8 mouse cellular contexts compared by ENCODE assay signal in the genomic region with DNA sequence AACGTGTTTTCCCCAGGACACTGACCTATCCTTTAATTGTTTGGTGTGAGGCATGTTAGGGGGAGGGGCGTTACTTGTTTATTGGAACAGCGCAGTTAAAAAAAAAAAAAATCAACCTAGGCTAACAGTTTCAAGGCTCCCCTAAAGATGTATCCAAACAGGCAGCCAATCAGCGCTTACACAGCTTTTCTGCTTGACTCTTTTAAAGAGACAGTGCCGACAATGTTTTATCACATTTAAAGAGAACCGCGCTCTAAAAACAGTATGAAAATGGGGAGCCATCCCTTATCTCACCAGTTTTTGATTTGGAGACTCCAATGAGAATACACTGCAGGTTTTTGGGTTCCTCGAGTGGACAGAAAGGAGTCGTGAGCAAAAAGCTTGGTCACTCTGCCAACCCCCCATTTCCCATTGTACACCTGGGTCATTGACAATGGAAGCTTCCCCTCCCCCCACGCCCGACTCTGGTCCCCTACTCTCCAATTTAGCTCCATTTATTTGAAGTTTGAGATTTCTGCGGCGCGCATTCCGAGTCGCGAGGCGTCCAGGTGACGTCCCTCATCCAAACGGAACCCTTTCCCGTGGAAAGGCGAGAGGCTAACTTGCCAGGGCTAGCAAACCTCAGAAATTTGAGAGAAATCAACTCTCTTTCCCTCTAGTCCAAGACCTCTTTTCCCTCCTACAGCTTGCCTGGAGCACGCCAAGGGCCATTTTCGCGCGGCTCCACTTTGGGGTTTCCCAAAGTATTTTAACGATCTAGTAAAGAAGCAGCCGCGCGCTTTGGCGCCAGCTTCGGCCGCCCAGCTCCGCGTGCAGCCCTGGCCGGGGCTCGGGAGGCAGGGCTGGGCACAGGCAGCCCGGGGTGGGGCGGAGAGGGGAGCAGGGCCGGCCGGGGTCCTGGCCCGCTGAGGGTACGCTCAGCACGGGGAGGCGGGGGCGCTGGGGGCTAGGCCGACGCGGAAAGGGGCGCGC. TPM values are rescaled to one million over a fixed set of nuclear protein-coding genes. Genes with fewer than 3 reads are reported as not detected.
DNase-seq lines count a peak whose midpoint lies in the region; ATAC-seq and TF ChIP-seq lines count a peak whose summit lies in the region.

A gene (plus strand): TSS at position 501 of the 972 bp plus-strand sequence.

- peaks cover 51% of the 10 kb centered on the region for H3K4me1 ChIP-seq in hindbrain, embryonic 14.5 days (replicated peaks; ENCODE audit: control insufficient read depth, insufficient read depth, low read length)

- ATAC-seq in Patski: peak; percentile 24
- ATAC-seq in hindbrain, embryonic 14.5 days (ENCODE audit: low FRiP score): peak; percentile 52

- H3K4me3 ChIP-seq in hindbrain, embryonic 14.5 days (replicated peaks; ENCODE audit: low read length): peak within 1 kb of the TSS; percentile 76

- peak within 1 kb of the TSS; percentile 100 for H3K27ac ChIP-seq in hindbrain, embryonic 14.5 days

- H3K9ac ChIP-seq in hindbrain, embryonic 14.5 days: peak within 1 kb of the TSS; percentile 98

- H3K4me2 ChIP-seq in hindbrain, embryonic 14.5 days (replicated peaks): peak within 1 kb of the TSS; percentile 66

- no peak for TF ChIP-seq CTCF in Patski (IDR thresholded peaks at IDR 0.05)

- peak; percentile 68 for DNase-seq in Patski (ENCODE audit: low read depth, low spot score)
- DNase-seq in cerebellum, adult 9-11 months: peak; percentile 88
- DNase-seq in frontal cortex, postnatal 36 days (ENCODE audit: low spot score in 2 of 2): peak; percentile 57 to 73
- DNase-seq in hindbrain, embryonic 14.5 days (ENCODE audit: low spot score): peak; percentile 93
- DNase-seq in left cerebral cortex, adult 11 months (ENCODE audit: low spot score): peak; percentile 76
- peak; percentile 93 for DNase-seq in lung, postnatal 36 days
- peak; percentile 96 for DNase-seq in retina, postnatal 1 day
- peak; percentile 84 for DNase-seq in thymus, postnatal 4 days

- WGBS in hindbrain, embryonic 14.5 days: under 1% methylated on average over 50 of the region's 51 CpGs

- H3K36me3 ChIP-seq in hindbrain, embryonic 14.5 days (replicated peaks; ENCODE audit: control insufficient read depth, insufficient read depth): peaks cover 17% of the 10 kb centered on the region

- in situ Hi-C loops in Patski (cut with MboI; ENCODE audit: low pct_unique_long_range_greater_than_20kb): loop anchor here (10.0 kb wide), 1 partner anchor 254 kb away; no protein-coding TSS in a partner anchor

- no peaks in the 10 kb centered on the region for H3K27me3 ChIP-seq in Patski
- H3K27me3 ChIP-seq in hindbrain, embryonic 14.5 days (ENCODE audit: control insufficient read depth, insufficient read depth, low read length): no peaks in the 10 kb centered on the region

- POLR2A ChIA-PET in Patski (lab: Charles Lee): interaction anchor here (0.6 to 1.8 kb wide), 7 partner anchors 13 to 226 kb away, joined by 3 to 9 read pairs (median 5); no protein-coding TSS in a partner anchor

- H3K9me3 ChIP-seq in hindbrain, embryonic 14.5 days (ENCODE audit: control insufficient read depth, low read length): no peaks in the 10 kb centered on the region

- CTCF ChIA-PET in Patski (lab: Charles Lee): interaction anchor here (0.7 to 2.4 kb wide), 7 partner anchors 67 to 254 kb away, joined by 3 to 7 read pairs (median 3); no protein-coding TSS in a partner anchor

RNA-seq across cellular contexts. Expression of the gene that starts here (rescaled TPM):
- 64.7 TPM for polyA plus RNA-seq in Patski (2021)
- polyA plus RNA-seq in hindbrain, embryonic 14.5 days (2014; fragmentation: Nextera tagmentation; extraction: Ambion mirVana): 93.0 and 100 TPM in 2 replicates

Comparison
In these comparisons a context has a peak if more than half of its experiments do, and no peak if none do; other contexts are left out.
1. Peak in every context shown above with its lines: DNase-seq, ATAC-seq, H3K4me3 ChIP-seq and H3K27ac ChIP-seq.